In the genomic region with DNA sequence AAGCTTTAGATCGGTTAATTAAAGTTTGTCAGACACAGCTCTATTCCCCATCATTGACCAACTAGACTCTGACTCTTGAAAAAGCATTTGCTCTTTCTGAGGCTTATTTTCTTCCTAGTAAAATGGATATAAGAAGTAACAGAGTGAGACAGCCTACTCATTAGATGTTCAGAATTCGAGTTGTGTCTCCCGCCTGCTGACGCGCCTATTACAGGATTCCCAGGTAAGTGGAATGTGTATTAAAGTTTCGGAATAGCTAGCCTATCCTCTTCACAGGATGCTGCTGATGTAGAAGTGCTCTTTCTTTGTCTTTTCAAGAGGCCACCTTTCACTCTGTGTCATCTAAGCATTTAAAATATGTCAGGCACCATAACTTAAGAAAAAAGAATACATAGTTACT, we compare ENCODE assay signal across 15 mouse cellular contexts. TPM values are rescaled to one million over a fixed set of nuclear protein-coding genes. Genes with fewer than 3 reads are reported as not detected.
DNase-seq lines count a peak whose midpoint lies in the region; ATAC-seq and TF ChIP-seq lines count a peak whose summit lies in the region.
"Had no signal": no experiment of that assay in that cellular context is flagged by ENCODE, and none has a peak within 500 bp of the region (broad histone marks: within the 10 kb centered on the region; RNA-seq: fewer than 3 reads in every experiment).

No protein-coding gene starts in this region.

- TF ChIP-seq CTCF in CH12.LX (conservative IDR thresholded peaks at IDR 0.05 in 1 of 2, IDR thresholded peaks at IDR 0.05 in 1 of 2; ENCODE audit: low read depth in 2 of 2, low read length in 2 of 2), result no peak

- H3K4me2 ChIP-seq in liver, embryonic 12.5 days, result peak overlapping the region; percentile 80
- peak overlapping the region; percentile 44 for H3K4me2 ChIP-seq in CH12.LX (ENCODE audit: insufficient read depth, low read depth, poor library complexity, severe bottlenecking)
- peak overlapping the region; percentile 28 for H3K4me2 ChIP-seq in hindbrain, embryonic 16.5 days (ENCODE audit: low read length)
- H3K4me2 ChIP-seq: embryonic facial prominence, embryonic 15.5 days had no signal

- H3K79me2 ChIP-seq in CH12.LX (replicated peaks; ENCODE audit: control insufficient read depth, extremely low read depth, insufficient read depth, poor library complexity, severe bottlenecking), result no peaks in the 10 kb centered on the region

- H3K4me3 ChIP-seq in liver, embryonic 12.5 days, result no peak overlapping the region
- H3K4me3 ChIP-seq in CH12.LX (replicated peaks in 1 of 3; ENCODE audit: low read depth in 2 of 3, low read length in 2 of 3, poor library complexity in 1 of 3), result no peak overlapping the region
- no peak overlapping the region for H3K4me3 ChIP-seq in hindbrain, embryonic 16.5 days (ENCODE audit: low read length)

- TF ChIP-seq POLR2A in CH12.LX (IDR thresholded peaks at IDR 0.05; ENCODE audit: low read depth, low read length), result no peak

- H3K36me3 ChIP-seq in liver, embryonic 12.5 days, result no peaks in the 10 kb centered on the region
- H3K36me3 ChIP-seq in CH12.LX (replicated peaks in 1 of 2; ENCODE audit: control insufficient read depth in 1 of 2, insufficient read depth in 1 of 2, low read length in 1 of 2), result no peaks in the 10 kb centered on the region
- no peaks in the 10 kb centered on the region for H3K36me3 ChIP-seq in hindbrain, embryonic 16.5 days (ENCODE audit: control insufficient read depth, insufficient read depth, low read length)
- H3K36me3 ChIP-seq: embryonic facial prominence, embryonic 15.5 days; G1E; liver, embryonic 13.5 days had no signal

- WGBS in liver, embryonic 12.5 days (ENCODE audit: insufficient replicate concordance), result 66% methylated on average over 6 of the region's 6 CpGs
- WGBS in hindbrain, embryonic 16.5 days, result 79% methylated on average over 6 of the region's 6 CpGs

- ATAC-seq in liver, embryonic 12.5 days, result no peak
- ATAC-seq in hindbrain, embryonic 16.5 days, result no peak

- no peaks in the 10 kb centered on the region; the same call in 1 of the 2 replicates for H3K27me3 ChIP-seq in liver, embryonic 12.5 days (replicated peaks)
- H3K27me3 ChIP-seq in CH12.LX (replicated peaks), result peaks cover 6% of the 10 kb centered on the region
- no peaks in the 10 kb centered on the region; the same call in 1 of the 2 replicates for H3K27me3 ChIP-seq in hindbrain, embryonic 16.5 days (replicated peaks; ENCODE audit: control insufficient read depth, insufficient read depth, low read length)

- no peaks in the 10 kb centered on the region for H3K9me3 ChIP-seq in liver, embryonic 12.5 days (replicated peaks)
- no peaks in the 10 kb centered on the region for H3K9me3 ChIP-seq in CH12.LX (replicated peaks; ENCODE audit: low read length)
- no peaks in the 10 kb centered on the region for H3K9me3 ChIP-seq in hindbrain, embryonic 16.5 days (ENCODE audit: control insufficient read depth, low read length)
- H3K9me3 ChIP-seq: embryonic facial prominence, embryonic 15.5 days; liver, embryonic 13.5 days had no signal

- no peak for TF ChIP-seq RAD21 in CH12.LX (IDR thresholded peaks at IDR 0.05; ENCODE audit: low read depth, low read length)

- peaks cover 32% of the 10 kb centered on the region for H3K4me1 ChIP-seq in liver, embryonic 12.5 days
- H3K4me1 ChIP-seq in CH12.LX (ENCODE audit: control insufficient read depth in 1 of 2, insufficient read depth in 2 of 2), result peaks cover 0 to 17% of the 10 kb centered on the region in 2 experiments; a peak in 2 of 4 replicates
- no peaks in the 10 kb centered on the region; the same call in none of the 2 replicates for H3K4me1 ChIP-seq in hindbrain, embryonic 16.5 days (ENCODE audit: control insufficient read depth, insufficient read depth, low read depth, low read length)

- DNase-seq in liver (no peak), CH12.LX (ENCODE audit: extremely low read depth) (no peak), MN1 (ENCODE audit: low spot score) (peak; percentile 26)
- no peak for DNase-seq in layer of hippocampus, postnatal 14 days (ENCODE audit: low spot score in 2 of 2)
- no peak for DNase-seq in right cerebral cortex, postnatal 25 days
- no peak for DNase-seq in heart, adult 11 months
- DNase-seq: right cerebral cortex, postnatal 14 days had no signal

- no peak for TF ChIP-seq EP300 in CH12.LX (IDR thresholded peaks at IDR 0.05; ENCODE audit: low read length)

- in situ Hi-C loops in CH12.LX (cut with MboI; ENCODE audit: low pct_ligation_motif_present, low pct_unique_long_range_greater_than_20kb, low sequenced_read_pairs), result no loop called here

- no peak overlapping the region for H3K9ac ChIP-seq in liver, embryonic 12.5 days
- H3K9ac ChIP-seq in CH12.LX (ENCODE audit: insufficient read depth, low read depth), result no peak overlapping the region; the same call in 1 of the 2 replicates
- no peak overlapping the region for H3K9ac ChIP-seq in hindbrain, embryonic 16.5 days (ENCODE audit: low read depth, low read length)
- H3K9ac ChIP-seq: embryonic facial prominence, embryonic 15.5 days; liver, embryonic 13.5 days had no signal

- H3K27ac ChIP-seq in liver, embryonic 12.5 days, result no peak overlapping the region
- no peak overlapping the region for H3K27ac ChIP-seq in CH12.LX (ENCODE audit: insufficient read depth, low read depth)
- no peak overlapping the region for H3K27ac ChIP-seq in hindbrain, embryonic 16.5 days (ENCODE audit: low read depth, low read length)
- H3K27ac ChIP-seq: embryonic facial prominence, embryonic 15.5 days; liver, embryonic 13.5 days had no signal

- dilution Hi-C loops in CH12.LX (cut with MboI; ENCODE audit: extremely low pct_ligation_motif_present, extremely low pct_unique_long_range_greater_than_20kb, low sequenced_read_pairs), result no loop called here

TF ChIP-seq in CH12.LX, 34 proteins besides CTCF, POLR2A, EP300 and RAD21:
- TF ChIP-seq ELF1 (IDR thresholded peaks at IDR 0.05; ENCODE audit: low read depth, low read length) (no peak), RCOR1 (conservative IDR thresholded peaks at IDR 0.05; ENCODE audit: low read depth, low read length) (no peak), MAX (IDR thresholded peaks at IDR 0.05; ENCODE audit: low read length) (no peak), CHD2 (IDR thresholded peaks at IDR 0.05; ENCODE audit: low read length) (no peak), SIN3A (IDR thresholded peaks at IDR 0.05; ENCODE audit: low read length) (no peak), MYC (IDR thresholded peaks at IDR 0.05; ENCODE audit: low read depth, low read length) (no peak), MEF2A (IDR thresholded peaks at IDR 0.05; ENCODE audit: borderline replicate concordance, low read depth, low read length) (no peak), IRF4 (IDR thresholded peaks at IDR 0.05; ENCODE audit: low read depth, low read length) (no peak)

RNA-seq across cellular contexts. Expression of a gene that starts 20.4 kb away (rescaled TPM):
- 1.3 and 2.0 TPM in 2 replicates for polyA plus RNA-seq in liver, embryonic 12.5 days (2016; fragmentation: Nextera tagmentation; extraction: Ambion mirVana)
- total RNA-seq in CH12.LX (2012; rRNA removed) (48.4 and 56.8 TPM in 2 replicates), CH12.LX (2014; rRNA removed) (41.8 and 50.2 TPM in 2 replicates)
- polyA plus RNA-seq in CH12.LX (2012; ENCODE audit: insufficient read length, low read depth), result 46.7 and 52.8 TPM in 2 replicates
- polyA plus RNA-seq in hindbrain, embryonic 16.5 days (2015; fragmentation: Nextera tagmentation; extraction: Ambion mirVana), result 0.20 and 0.40 TPM in 2 replicates
- total RNA-seq in layer of hippocampus, postnatal 14 days (2021), result not detected
- total RNA-seq: gastrocnemius, adult 2 months; left cerebral cortex, postnatal 14 days had no signal
- polyA plus RNA-seq: heart, embryonic 11.5 days had no signal

RNA-seq across cellular contexts. Expression of a gene that starts 25.6 kb away (rescaled TPM):
- 16.1 and 17.0 TPM in 2 replicates for polyA plus RNA-seq in liver, embryonic 12.5 days (2016; fragmentation: Nextera tagmentation; extraction: Ambion mirVana)
- total RNA-seq in CH12.LX (2012; rRNA removed) (4.3 and 8.5 TPM in 2 replicates), CH12.LX (2014; rRNA removed) (6.1 and 6.3 TPM in 2 replicates)
- polyA plus RNA-seq in CH12.LX (2012; ENCODE audit: insufficient read length, low read depth), result 2.6 and 3.7 TPM in 2 replicates
- polyA plus RNA-seq in hindbrain, embryonic 16.5 days (2015; fragmentation: Nextera tagmentation; extraction: Ambion mirVana), result 9.8 and 11.5 TPM in 2 replicates
- 10 to 100 TPM; 10.2 to 11.6 TPM for total RNA-seq in layer of hippocampus, postnatal 14 days (2021)

Comparison
In these comparisons a context has a peak if more than half of its experiments do, and no peak if none do; other contexts are left out.
1. H3K4me2 ChIP-seq: peak in every context shown above with its lines; median percentile 80 in liver, embryonic 12.5 days; 44 in CH12.LX; 28 in hindbrain, embryonic 16.5 days.
2. RNA of a gene that starts 20.4 kb away (polyA plus RNA-seq): 46.7 to 52.8 TPM in CH12.LX; 1.3 to 2.0 TPM in liver, embryonic 12.5 days and 0.20 to 0.40 TPM in hindbrain, embryonic 16.5 days; every median in the first group is over 10 times any median in the second.